Mouse (Mus musculus): ENCODE results near the gene Dhx16.
A peak's percentile ranks its signal among the peaks of the same experiment; 100 is the strongest.

Gene Dhx16

GRCm38 (mm10) chr17:35860831-35861197 is 18.8 kb upstream of the Dhx16 start:
- DNase-seq, result no peak

- peak; percentile 77 for DNase-seq
Observed at GRCm38 (mm10) chr17:35861198-35861857, 18.3 kb upstream of the Dhx16 start, which contains the start of gene Nrm. Nrm (plus strand) TSS chr17:35861318.

GRCm38 (mm10) chr17:35864832-35865353 is 14.7 kb upstream of the Dhx16 start:
- no peak for DNase-seq

GRCm38 (mm10) chr17:35865481-35866280 is 13.9 kb upstream of the Dhx16 start, which contains the start of gene Ppp1r18:
Ppp1r18 (plus strand) TSS chr17:35865593.
- DNase-seq, result no peak

GRCm38 (mm10) chr17:35866281-35866831 is 13.3 kb upstream of the Dhx16 start:
- DNase-seq, result peak in 1 of 2 experiments; percentile 56

GRCm38 (mm10) chr17:35866911-35867890 is 12.4 kb upstream of the Dhx16 start:
- DNase-seq, result peak in 1 of 2 experiments; percentile 58

GRCm38 (mm10) chr17:35868165-35868820 is 11.3 kb upstream of the Dhx16 start:
- peak; percentile 58 to 64 for DNase-seq

GRCm38 (mm10) chr17:35868961-35869345 is 10.7 kb upstream of the Dhx16 start:
- no peak for DNase-seq

- peak in 1 of 2 experiments; percentile 52 for DNase-seq
Observed at GRCm38 (mm10) chr17:35869346-35870067, 10.1 kb upstream of the Dhx16 start.

- peak; percentile 84 to 91 for DNase-seq
Observed at GRCm38 (mm10) chr17:35870151-35870883, 9.3 kb upstream of the Dhx16 start.

- DNase-seq, result no peak
Observed at GRCm38 (mm10) chr17:35870884-35871696, 8.5 kb upstream of the Dhx16 start.

- peak; percentile 69 to 75 for DNase-seq
Observed at GRCm38 (mm10) chr17:35873774-35874519, 5.7 kb upstream of the Dhx16 start.

- no peak for DNase-seq
Observed at GRCm38 (mm10) chr17:35874721-35875120, 4.9 kb upstream of the Dhx16 start.

GRCm38 (mm10) chr17:35882924-35883323 is 3.3 kb downstream of the Dhx16 start:
- no peak for DNase-seq

GRCm38 (mm10) chr17:35883777-35884176 is 4.2 kb downstream of the Dhx16 start:
- no peak for DNase-seq

GRCm38 (mm10) chr17:35887725-35888124 is 8.1 kb downstream of the Dhx16 start:
- DNase-seq, result no peak

- DNase-seq, result peak; percentile 84 to 88
Observed at GRCm38 (mm10) chr17:35896781-35897643, 17.4 kb downstream of the Dhx16 start, which contains the start of gene 2310061I04Rik. 2310061I04Rik (minus strand) TSS chr17:35897431.
